Mouse (Mus musculus) liver, embryonic 14.5 days (tissue): ENCODE results near the gene 4933402N03Rik.

Experiments
- CTCF ChIP-seq: IDR thresholded peaks from 2 replicates; pipeline ENCODE4 v1.5.1; 2016; ENCODE audit warnings: antibody characterized with exemption, low read depth, control low read depth
- EP300 ChIP-seq: IDR thresholded peaks from 2 replicates; pipeline ENCODE4 v1.6.1; 2016; ENCODE audit warnings: antibody characterized with exemption, low read depth

- no peak for TF ChIP-seq EP300
- TF ChIP-seq CTCF: peak; percentile 71
These were observed 33.6 kb downstream of the 4933402N03Rik start for GRCm38 (mm10) chr7:131112486-131112885.
